Mouse (Mus musculus): Measurements from ENCODE around the gene Pdlim7. TPM values are rescaled to one million over a fixed set of nuclear protein-coding genes. Genes with fewer than 3 reads are reported as not detected.

Pdlim7 gene
- polyA plus RNA-seq, 1 experiment from 2014 or later = 152 TPM

DNA sequence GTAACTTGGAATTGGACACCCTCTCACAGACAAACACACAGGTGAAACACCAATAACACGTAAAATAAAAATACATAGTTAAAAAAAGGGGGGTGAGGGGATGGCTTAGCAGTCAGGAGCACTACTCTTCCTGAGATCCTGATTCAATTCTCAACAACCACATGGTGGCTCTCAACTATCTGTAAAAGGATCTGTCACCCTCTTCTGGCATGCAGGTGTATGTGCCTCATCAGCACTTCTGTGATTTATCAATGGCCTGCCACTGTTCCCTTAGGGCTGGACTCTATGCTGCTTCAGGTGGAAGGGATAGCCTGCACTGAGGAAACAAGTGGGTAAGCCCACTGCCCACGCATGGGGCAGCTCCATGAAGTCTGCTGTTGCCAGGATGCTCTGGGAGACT is 27.5 kb upstream of the Pdlim7 start:
- WGBS = 87% methylated on average over 2 of the region's 2 CpGs

DNA sequence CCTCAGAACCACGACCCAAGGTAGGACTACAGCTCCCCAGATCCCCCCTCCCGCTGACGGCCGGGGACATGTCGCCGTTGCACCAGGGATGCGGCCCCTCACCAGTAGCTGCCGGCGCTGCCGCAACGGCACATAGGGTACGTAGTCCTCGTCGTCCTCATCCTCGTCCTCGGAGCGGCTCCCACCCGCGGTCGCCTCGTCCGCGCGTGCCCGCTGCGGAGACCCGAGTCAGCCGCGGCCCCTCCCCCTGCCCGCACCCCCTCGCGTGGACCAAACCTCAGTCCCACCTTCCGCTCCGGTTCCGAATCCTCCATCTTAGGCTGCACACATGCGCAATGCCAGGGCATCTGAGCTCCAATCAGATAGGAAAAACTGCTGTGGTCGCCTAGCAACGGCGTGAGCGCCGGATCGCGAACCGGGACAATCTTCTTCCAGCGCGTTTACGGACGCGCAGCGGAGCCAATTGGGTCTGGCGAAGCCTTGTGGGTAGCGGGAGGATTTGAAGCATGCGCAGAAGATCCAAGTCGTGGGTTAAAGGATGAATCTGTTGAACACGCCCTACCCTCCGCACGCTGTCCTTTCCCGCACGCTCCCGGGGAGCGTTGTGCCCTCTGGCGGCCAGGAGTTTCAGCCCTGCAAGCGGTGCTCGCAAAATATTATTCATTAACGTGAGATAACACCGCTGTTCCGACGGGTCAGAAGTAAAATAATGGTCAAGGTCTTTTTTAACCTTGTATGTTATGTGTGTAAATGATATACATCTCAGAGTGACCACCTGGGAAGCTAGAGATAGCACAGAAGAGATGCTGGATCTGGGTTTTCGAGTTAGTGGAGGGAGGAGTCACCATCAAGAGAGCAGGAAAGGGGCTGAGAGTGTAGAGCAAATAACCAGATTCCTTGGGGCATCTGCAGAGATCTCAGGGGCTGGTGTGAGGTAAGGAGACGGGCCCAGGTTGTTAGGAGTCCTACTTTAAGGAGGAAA is 23.0 kb upstream of the Pdlim7 start, which contains the start of gene Ddx41:
Gene Ddx41 (minus strand): TSS at position 465 of the 982 bp plus-strand sequence.
- Histone ChIP-seq H3K36me3 (ENCODE audit: control insufficient read depth, insufficient read depth, low read length) (peaks cover 34% of the 10 kb centered on the region), H3K9ac (ENCODE audit: low read length) (peak within 1 kb of the TSS; percentile 85), H3K27ac (ENCODE audit: low read length) (peak within 1 kb of the TSS; percentile 30; the same call in 1 of the 2 replicates), H3K27me3 (ENCODE audit: control insufficient read depth, insufficient read depth, low read depth, low read length) (no peaks in the 10 kb centered on the region), H3K4me2 (ENCODE audit: low read depth, low read length) (peak within 1 kb of the TSS; percentile 74), H3K4me3 (ENCODE audit: low read length) (peak within 1 kb of the TSS; percentile 85), H3K4me1 (replicated peaks; ENCODE audit: control insufficient read depth, insufficient read depth, low read length) (peaks cover 11% of the 10 kb centered on the region), H3K9me3 (ENCODE audit: control insufficient read depth, low read length) (no peaks in the 10 kb centered on the region)
- WGBS = under 1% methylated on average over 67 of the region's 70 CpGs
- ATAC-seq (ENCODE audit: low read depth) = peak; percentile 99

More for the DNA sequence above, 27.5 kb upstream of the Pdlim7 start:
- Histone ChIP-seq H3K9ac (ENCODE audit: low read length) (no peak overlapping the region), H3K27ac (ENCODE audit: low read length) (no peak overlapping the region), H3K4me2 (ENCODE audit: low read depth, low read length) (no peak overlapping the region), H3K4me1 (replicated peaks; ENCODE audit: control insufficient read depth, insufficient read depth, low read length) (peaks cover 4% of the 10 kb centered on the region; the same call in 1 of the 2 replicates), H3K4me3 (ENCODE audit: low read length) (no peak overlapping the region), H3K36me3 (ENCODE audit: control insufficient read depth, insufficient read depth, low read length) (peaks cover 34% of the 10 kb centered on the region), H3K27me3 (ENCODE audit: control insufficient read depth, insufficient read depth, low read depth, low read length) (no peaks in the 10 kb centered on the region), H3K9me3 (ENCODE audit: control insufficient read depth, low read length) (no peaks in the 10 kb centered on the region)
- ATAC-seq (ENCODE audit: low read depth) = no peak

DNA sequence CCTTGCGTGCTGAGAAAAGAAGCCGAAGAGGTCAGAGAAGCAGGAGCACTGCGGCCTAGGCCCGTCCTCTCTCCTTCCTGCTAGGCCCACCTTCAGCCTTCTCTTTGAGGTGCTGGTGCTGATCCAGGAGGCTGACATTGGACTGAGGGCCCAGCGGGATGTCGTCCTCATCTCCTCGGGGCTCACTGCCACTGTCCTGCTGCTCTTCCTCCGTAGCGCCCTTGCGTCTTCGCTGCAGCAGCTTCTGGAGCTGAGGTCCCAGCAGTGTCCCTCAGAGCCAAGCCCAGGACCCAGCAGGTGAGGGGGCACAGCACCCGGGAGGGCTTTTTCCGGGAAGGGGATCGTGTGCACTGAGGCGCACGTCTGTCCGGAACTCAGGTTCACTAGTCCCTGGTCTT is 22.3 kb upstream of the Pdlim7 start:
- Histone ChIP-seq H3K9me3 (ENCODE audit: control insufficient read depth, low read length) (no peaks in the 10 kb centered on the region), H3K4me3 (ENCODE audit: low read length) (peak overlapping the region; percentile 85), H3K4me2 (ENCODE audit: low read depth, low read length) (peak overlapping the region; percentile 74), H3K9ac (ENCODE audit: low read length) (peak overlapping the region; percentile 85), H3K4me1 (replicated peaks; ENCODE audit: control insufficient read depth, insufficient read depth, low read length) (peaks cover 11% of the 10 kb centered on the region), H3K27me3 (ENCODE audit: control insufficient read depth, insufficient read depth, low read depth, low read length) (no peaks in the 10 kb centered on the region), H3K36me3 (ENCODE audit: control insufficient read depth, insufficient read depth, low read length) (peaks cover 35% of the 10 kb centered on the region), H3K27ac (ENCODE audit: low read length) (no peak overlapping the region)
- WGBS = 16% methylated on average over 17 of the region's 17 CpGs
- ATAC-seq (ENCODE audit: low read depth) = no peak

DNA sequence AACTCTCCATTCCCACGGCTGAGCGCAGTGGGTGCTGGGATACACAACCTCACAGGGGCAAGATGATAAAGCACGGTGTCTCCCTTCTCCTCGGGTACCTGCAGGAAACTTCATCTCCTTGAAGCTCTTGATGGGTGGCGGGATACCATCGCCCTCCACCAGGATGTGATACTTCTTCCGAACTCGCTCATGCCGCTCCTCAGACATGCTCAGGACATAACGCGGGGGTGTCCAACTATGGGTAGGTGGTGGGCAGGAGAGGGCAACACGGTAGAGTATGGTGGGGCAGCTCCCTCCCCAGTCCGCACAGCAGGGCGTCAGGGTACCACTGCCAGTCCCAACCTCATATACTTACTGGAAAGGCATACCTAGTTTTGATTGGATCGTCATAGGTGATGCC is 21.7 kb upstream of the Pdlim7 start:
- Histone ChIP-seq H3K27me3 (ENCODE audit: control insufficient read depth, insufficient read depth, low read depth, low read length) (no peaks in the 10 kb centered on the region), H3K36me3 (ENCODE audit: control insufficient read depth, insufficient read depth, low read length) (peaks cover 38% of the 10 kb centered on the region), H3K27ac (ENCODE audit: low read length) (no peak overlapping the region), H3K4me2 (ENCODE audit: low read depth, low read length) (peak overlapping the region; percentile 74), H3K9me3 (ENCODE audit: control insufficient read depth, low read length) (no peaks in the 10 kb centered on the region), H3K4me3 (ENCODE audit: low read length) (no peak overlapping the region), H3K9ac (ENCODE audit: low read length) (no peak overlapping the region), H3K4me1 (replicated peaks; ENCODE audit: control insufficient read depth, insufficient read depth, low read length) (peaks cover 11% of the 10 kb centered on the region)
- WGBS = 91% methylated on average over 15 of the region's 15 CpGs
- ATAC-seq (ENCODE audit: low read depth) = no peak

DNA sequence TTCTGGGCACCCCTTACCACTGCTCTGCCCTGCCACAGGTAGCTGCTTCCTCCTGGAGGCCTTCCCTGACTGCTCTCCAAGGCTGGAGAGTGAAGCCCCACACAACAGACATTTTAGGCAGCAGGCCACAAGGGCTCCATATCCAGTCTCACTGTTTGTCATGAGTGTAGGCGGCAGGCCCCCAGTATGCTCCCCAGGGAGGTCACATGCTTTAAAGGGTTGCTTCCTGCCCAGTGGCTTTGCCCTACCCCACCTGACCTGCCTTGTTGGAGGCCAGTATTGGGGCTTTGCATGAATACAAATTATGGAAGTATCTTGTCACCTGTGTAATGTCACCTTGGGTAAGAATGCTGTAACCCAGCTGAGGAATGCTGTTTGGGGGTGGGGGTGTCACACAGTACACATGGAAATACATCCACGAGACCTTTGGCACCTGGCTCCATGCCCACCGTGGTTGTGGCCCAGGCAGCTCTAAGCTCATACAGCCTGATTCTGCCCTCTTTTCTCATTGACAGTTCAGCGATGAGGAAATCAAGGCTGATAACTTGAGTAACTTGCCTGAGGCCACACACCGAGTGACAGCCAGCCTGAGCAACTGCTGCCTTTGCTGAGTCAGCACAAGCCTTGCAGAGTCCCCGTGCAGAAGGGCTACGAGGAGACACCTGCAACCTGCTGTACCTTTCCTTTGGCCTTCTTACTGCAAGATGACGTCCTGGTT is 15.9 kb upstream of the Pdlim7 start, which contains the start of gene Dok3:
Gene Dok3 (minus strand): TSS at position 99 of the 718 bp plus-strand sequence.
- Histone ChIP-seq H3K4me1 (replicated peaks; ENCODE audit: control insufficient read depth, insufficient read depth, low read length) (no peaks in the 10 kb centered on the region), H3K4me3 (ENCODE audit: low read length) (no peak within 1 kb of the TSS), H3K27me3 (ENCODE audit: control insufficient read depth, insufficient read depth, low read depth, low read length) (no peaks in the 10 kb centered on the region), H3K27ac (ENCODE audit: low read length) (no peak within 1 kb of the TSS), H3K36me3 (ENCODE audit: control insufficient read depth, insufficient read depth, low read length) (peaks cover 42% of the 10 kb centered on the region), H3K9me3 (ENCODE audit: control insufficient read depth, low read length) (no peaks in the 10 kb centered on the region), H3K9ac (ENCODE audit: low read length) (no peak within 1 kb of the TSS), H3K4me2 (ENCODE audit: low read depth, low read length) (no peak within 1 kb of the TSS)
- WGBS = 67% methylated on average over 8 of the region's 8 CpGs
- ATAC-seq (ENCODE audit: low read depth) = no peak

DNA sequence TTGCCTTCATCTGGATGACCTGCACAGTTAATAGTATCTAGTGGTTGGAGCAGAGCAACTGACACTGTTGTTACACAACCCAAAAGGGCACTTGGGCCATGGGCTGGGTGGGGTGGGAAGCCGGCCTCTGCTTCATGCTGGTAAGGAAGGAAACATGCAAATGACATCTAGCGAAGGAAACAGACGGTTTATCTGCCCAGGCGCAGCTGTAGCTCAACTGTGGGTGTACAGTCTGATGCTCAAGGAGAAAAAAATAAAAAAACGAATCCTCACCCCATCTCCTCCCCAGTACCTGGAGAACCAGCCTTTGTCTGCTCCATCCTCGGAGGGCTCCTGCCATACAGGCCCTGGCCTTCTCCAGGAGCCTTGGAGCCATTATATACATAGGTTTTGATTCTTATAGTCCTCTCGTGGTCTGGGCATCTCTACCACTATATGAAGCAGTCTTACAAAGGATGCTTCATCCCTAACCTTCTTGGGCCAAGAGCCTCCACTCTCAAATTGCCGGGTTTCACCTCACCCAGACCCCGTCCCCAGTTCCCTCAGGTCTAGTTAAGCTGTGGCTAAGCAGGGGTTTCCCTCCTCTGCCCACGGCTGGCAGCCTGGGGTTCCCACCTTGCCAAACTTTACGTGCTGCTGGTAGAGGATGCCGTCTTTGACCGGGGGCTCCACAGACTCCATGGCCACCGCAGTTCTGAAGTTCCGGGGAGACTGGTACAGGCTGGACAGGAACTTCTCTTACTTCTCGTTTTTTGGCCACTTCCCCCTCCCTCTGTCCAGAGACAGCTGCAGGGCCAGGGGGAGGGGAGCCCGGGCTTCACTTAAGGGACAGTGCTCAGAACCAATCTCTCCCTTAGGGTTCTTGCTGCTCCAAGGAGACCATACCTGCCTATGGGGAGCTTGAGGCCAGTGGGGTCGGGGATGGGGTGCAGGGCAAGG is 14.6 kb upstream of the Pdlim7 start:
- Histone ChIP-seq H3K36me3 (ENCODE audit: control insufficient read depth, insufficient read depth, low read length) (peaks cover 33% of the 10 kb centered on the region), H3K4me2 (ENCODE audit: low read depth, low read length) (no peak overlapping the region), H3K9me3 (ENCODE audit: control insufficient read depth, low read length) (no peaks in the 10 kb centered on the region), H3K9ac (ENCODE audit: low read length) (no peak overlapping the region), H3K4me3 (ENCODE audit: low read length) (no peak overlapping the region), H3K27me3 (ENCODE audit: control insufficient read depth, insufficient read depth, low read depth, low read length) (no peaks in the 10 kb centered on the region), H3K4me1 (replicated peaks; ENCODE audit: control insufficient read depth, insufficient read depth, low read length) (no peaks in the 10 kb centered on the region; the same call in 1 of the 2 replicates), H3K27ac (ENCODE audit: low read length) (no peak overlapping the region)
- no peak for ATAC-seq (ENCODE audit: low read depth)
- WGBS = 72% methylated on average over 18 of the region's 18 CpGs

DNA sequence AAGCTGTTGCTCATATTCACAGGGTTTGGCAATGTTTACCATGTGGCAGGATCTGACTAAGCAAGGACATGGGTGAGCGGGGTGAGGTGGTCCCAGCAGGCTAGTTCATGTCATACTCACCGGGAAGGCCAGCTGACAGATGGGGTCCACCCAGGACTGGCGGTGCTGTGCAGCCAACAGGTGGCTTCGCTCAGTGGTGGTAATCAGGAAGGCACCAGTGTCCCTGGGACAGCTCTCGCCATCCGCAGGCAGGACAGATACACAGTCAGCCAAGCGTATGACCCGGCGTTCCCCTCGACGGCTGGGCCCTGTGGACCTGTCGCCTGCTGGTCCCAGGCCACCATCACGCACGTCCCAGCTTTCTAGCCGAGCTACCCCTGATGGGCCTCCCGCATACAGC is 13.7 kb upstream of the Pdlim7 start:
- peaks cover 29% of the 10 kb centered on the region for H3K36me3 ChIP-seq (ENCODE audit: control insufficient read depth, insufficient read depth, low read length)
- H3K27ac ChIP-seq (ENCODE audit: low read length) = no peak overlapping the region
- ATAC-seq (ENCODE audit: low read depth) = no peak
- no peak overlapping the region for H3K9ac ChIP-seq (ENCODE audit: low read length)
- no peaks in the 10 kb centered on the region for H3K27me3 ChIP-seq (ENCODE audit: control insufficient read depth, insufficient read depth, low read depth, low read length)
- no peak overlapping the region for H3K4me3 ChIP-seq (ENCODE audit: low read length)
- no peaks in the 10 kb centered on the region; the same call in 1 of the 2 replicates for H3K4me1 ChIP-seq (replicated peaks; ENCODE audit: control insufficient read depth, insufficient read depth, low read length)
- 76% methylated on average over 16 of the region's 16 CpGs for WGBS
- H3K4me2 ChIP-seq (ENCODE audit: low read depth, low read length) = no peak overlapping the region
- H3K9me3 ChIP-seq (ENCODE audit: control insufficient read depth, low read length) = no peaks in the 10 kb centered on the region

DNA sequence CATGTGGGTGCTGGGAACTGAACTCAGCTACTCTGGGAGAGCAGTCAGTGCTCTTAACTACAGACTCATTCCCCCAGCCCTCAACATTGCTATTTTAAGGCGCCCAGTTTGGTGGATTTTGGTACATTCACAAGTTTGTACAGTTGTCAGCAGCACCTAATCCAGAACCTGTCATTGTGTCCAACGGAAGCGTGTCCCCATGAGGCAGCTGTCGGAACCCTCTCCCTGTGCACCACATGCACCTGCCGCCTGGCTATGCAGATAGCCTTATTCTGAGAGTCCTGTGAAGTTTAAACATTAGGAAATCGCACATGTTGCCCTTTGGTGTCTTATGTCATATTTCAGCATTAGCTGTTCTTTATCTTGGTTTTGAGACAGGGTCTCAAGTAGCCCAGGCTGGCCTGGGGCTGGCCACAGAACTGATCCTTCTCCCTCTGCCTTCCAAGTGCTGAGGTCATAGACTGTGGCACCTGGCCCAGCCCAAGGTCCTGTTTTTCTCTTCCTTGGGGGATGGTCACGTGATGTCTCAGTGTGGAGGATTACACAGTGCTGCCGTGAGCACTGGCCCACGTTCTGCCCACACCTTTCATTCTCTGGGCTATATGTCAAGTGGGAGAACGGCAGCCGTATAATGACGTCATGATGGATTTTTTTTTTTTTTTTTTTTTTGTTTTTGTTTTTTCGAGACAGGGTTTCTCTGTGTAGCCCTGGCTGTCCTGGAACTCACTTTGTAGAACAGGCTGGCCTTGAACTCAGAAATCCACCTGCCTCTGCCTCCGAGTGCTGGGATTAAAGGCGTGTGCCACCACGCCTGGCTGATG is 12.5 kb upstream of the Pdlim7 start:
- Histone ChIP-seq H3K9me3 (ENCODE audit: control insufficient read depth, low read length) (no peaks in the 10 kb centered on the region), H3K4me3 (ENCODE audit: low read length) (no peak overlapping the region), H3K4me1 (replicated peaks; ENCODE audit: control insufficient read depth, insufficient read depth, low read length) (no peaks in the 10 kb centered on the region; the same call in 1 of the 2 replicates), H3K36me3 (ENCODE audit: control insufficient read depth, insufficient read depth, low read length) (peaks cover 17% of the 10 kb centered on the region), H3K9ac (ENCODE audit: low read length) (no peak overlapping the region), H3K27ac (ENCODE audit: low read length) (no peak overlapping the region), H3K27me3 (ENCODE audit: control insufficient read depth, insufficient read depth, low read depth, low read length) (no peaks in the 10 kb centered on the region), H3K4me2 (ENCODE audit: low read depth, low read length) (no peak overlapping the region)
- no peak for ATAC-seq (ENCODE audit: low read depth)
- WGBS = 71% methylated on average over 15 of the region's 16 CpGs

All from lung, embryonic 16.5 days (tissue).